In genomic region chr9:44076764-44077120, GRCm38 (mm10) we compare ENCODE assay signal across 8 mouse cellular contexts. TPM values are rescaled to one million over a fixed set of nuclear protein-coding genes. Genes with fewer than 3 reads are reported as not detected.
A peak's percentile ranks its signal among the peaks of the same experiment; 100 is the strongest.
DNase-seq lines count a peak whose midpoint lies in the region; ATAC-seq and TF ChIP-seq lines count a peak whose summit lies in the region.

No protein-coding gene starts in this region.

- TF ChIP-seq EP300 in stomach, postnatal 0 days (optimal IDR thresholded peaks at IDR 0.05) = no peak

- no peaks in the 10 kb centered on the region for H3K9me3 ChIP-seq in stomach, postnatal 0 days (ENCODE audit: control insufficient read depth, low read length)

- H3K4me2 ChIP-seq in stomach, postnatal 0 days (replicated peaks; ENCODE audit: low read depth) = no peak overlapping the region

- no peak for TF ChIP-seq POLR2A in thymus, adult 2 months (IDR thresholded peaks at IDR 0.05; ENCODE audit: control insufficient read depth, extremely low read depth, insufficient read depth, low read length, poor library complexity)
- TF ChIP-seq POLR2A in embryonic fibroblast, embryonic 13.5 days (IDR thresholded peaks at IDR 0.05; ENCODE audit: low read depth, low read length) = no peak
- TF ChIP-seq POLR2A in kidney, adult 2 months (IDR thresholded peaks at IDR 0.05; ENCODE audit: low read depth, low read length) = no peak
- TF ChIP-seq POLR2A in lung, adult 2 months (IDR thresholded peaks at IDR 0.05; ENCODE audit: borderline replicate concordance, extremely low read depth, low read depth, low read length) = no peak

- WGBS in thymus, adult 2 months = 22% methylated on average over 5 of the region's 5 CpGs
- WGBS in kidney, adult 2 months = 6% methylated on average over 5 of the region's 5 CpGs
- WGBS in lung, adult 2 months = 23% methylated on average over 5 of the region's 5 CpGs
- 19% methylated on average over 5 of the region's 5 CpGs for WGBS in stomach, postnatal 0 days

- H3K9ac ChIP-seq in stomach, postnatal 0 days (ENCODE audit: low read length) = peak overlapping the region; percentile 38; the same call in 1 of the 2 replicates

- H3K27ac ChIP-seq in thymus, adult 2 months (ENCODE audit: control insufficient read depth, insufficient read depth, low read length) = no peak overlapping the region
- H3K27ac ChIP-seq in embryonic fibroblast, embryonic 13.5 days (ENCODE audit: insufficient read depth, low read length) = no peak overlapping the region
- no peak overlapping the region; the same call in none of the 2 replicates for H3K27ac ChIP-seq in kidney, adult 2 months (ENCODE audit: insufficient read depth, low read depth, low read length)
- H3K27ac ChIP-seq in stomach, postnatal 0 days (replicated peaks) = no peak overlapping the region

- no peak for TF ChIP-seq CTCF in thymus, adult 2 months (IDR thresholded peaks at IDR 0.05; ENCODE audit: borderline replicate concordance, control insufficient read depth, extremely low read depth, insufficient read depth, low read length, poor library complexity)
- 0 out of 2 replicates have a peak, but pooled peaks have one; percentile 19 for TF ChIP-seq CTCF in embryonic fibroblast, embryonic 13.5 days (IDR thresholded peaks at IDR 0.05; ENCODE audit: borderline replicate concordance, insufficient read depth, low read length)
- peak; percentile 75 for TF ChIP-seq CTCF in kidney, adult 2 months (conservative IDR thresholded peaks at IDR 0.05; ENCODE audit: insufficient read depth, insufficient read length, low read depth, low read length)
- peak; percentile 46 for TF ChIP-seq CTCF in lung, adult 2 months (IDR thresholded peaks at IDR 0.05; ENCODE audit: insufficient read depth, low read length)
- peak; percentile 80 for TF ChIP-seq CTCF in stomach, postnatal 0 days (IDR thresholded peaks at IDR 0.05; ENCODE audit: low read depth)

- H3K4me1 ChIP-seq in thymus, adult 2 months (replicated peaks; ENCODE audit: control insufficient read depth, insufficient read depth, low read length) = no peaks in the 10 kb centered on the region
- peaks cover 5% of the 10 kb centered on the region; the same call in 1 of the 2 replicates for H3K4me1 ChIP-seq in embryonic fibroblast, embryonic 13.5 days (ENCODE audit: control insufficient read depth, insufficient read depth, low read length)
- peaks cover 48% of the 10 kb centered on the region for H3K4me1 ChIP-seq in kidney, adult 2 months (ENCODE audit: control insufficient read depth, insufficient read depth, low read length)
- H3K4me1 ChIP-seq in lung, adult 2 months (ENCODE audit: control insufficient read depth, insufficient read depth, low read length) = peaks cover 4% of the 10 kb centered on the region; the same call in 1 of the 2 replicates
- H3K4me1 ChIP-seq in stomach, postnatal 0 days (replicated peaks; ENCODE audit: control insufficient read depth, insufficient read depth) = peaks cover 18% of the 10 kb centered on the region

- peak; percentile 57 for DNase-seq in adrenal gland, adult 2 months
- DNase-seq in adrenal gland, adult 8-10 months = no peak
- DNase-seq in thymus, adult 2 months = peak; percentile 61
- DNase-seq in thymus, adult 18-20 months = no peak
- DNase-seq in kidney, adult 2 months = peak; percentile 93
- no peak for DNase-seq in lung, adult 2 months
- peak; percentile 67 for DNase-seq in stomach, postnatal 0 days (ENCODE audit: low spot score)

- H3K27me3 ChIP-seq in thymus, adult 2 months (ENCODE audit: control insufficient read depth, insufficient read depth, low read length) = no peaks in the 10 kb centered on the region
- no peaks in the 10 kb centered on the region for H3K27me3 ChIP-seq in kidney, adult 2 months (replicated peaks; ENCODE audit: control insufficient read depth, insufficient read depth, low read length)
- H3K27me3 ChIP-seq in stomach, postnatal 0 days (ENCODE audit: control insufficient read depth, insufficient read depth, low read length) = no peaks in the 10 kb centered on the region

- H3K4me3 ChIP-seq in thymus, adult 2 months (ENCODE audit: control insufficient read depth, insufficient read depth, low read length) = no peak overlapping the region
- H3K4me3 ChIP-seq in embryonic fibroblast, embryonic 13.5 days (ENCODE audit: insufficient read depth, low read length) = no peak overlapping the region
- no peak overlapping the region for H3K4me3 ChIP-seq in kidney, adult 2 months (ENCODE audit: insufficient read depth, low read depth, low read length)
- H3K4me3 ChIP-seq in lung, adult 2 months (replicated peaks; ENCODE audit: extremely low read depth, low read depth, low read length) = no peak overlapping the region
- H3K4me3 ChIP-seq in stomach, postnatal 0 days (ENCODE audit: low read depth, low read length) = no peak overlapping the region

- H3K36me3 ChIP-seq in thymus, adult 2 months (ENCODE audit: control insufficient read depth, insufficient read depth, low read length) = no peaks in the 10 kb centered on the region
- no peaks in the 10 kb centered on the region for H3K36me3 ChIP-seq in kidney, adult 2 months (ENCODE audit: control insufficient read depth, insufficient read depth, low read length)
- no peaks in the 10 kb centered on the region for H3K36me3 ChIP-seq in stomach, postnatal 0 days (ENCODE audit: control insufficient read depth, insufficient read depth, low read length)

- ATAC-seq in stomach, postnatal 0 days (ENCODE audit: low FRiP score, low TSS enrichment) = peak; percentile 50

RNA-seq across cellular contexts. Expression of gene Usp2, which starts 9.9 kb away (rescaled TPM):
- 10 to 100 TPM; 33.7 to 60.9 TPM for total RNA-seq in adrenal gland, adult 2 months (2021)
- 10.9 and 15.2 TPM in 2 replicates for polyA plus RNA-seq in adrenal gland, adult 2 months (2012; rRNA removed)
- total RNA-seq in adrenal gland, adult 8-10 months (2022) = 10 to 100 TPM; 39.1 to 77.6 (median 51.7) TPM
- 4.5 and 6.8 TPM in 2 replicates for polyA plus RNA-seq in thymus, adult 2 months (2012; rRNA removed)
- polyA plus RNA-seq in embryonic fibroblast, embryonic 13.5 days (2011; ENCODE audit: insufficient read length, low read depth, missing spikeins) = 6.5 and 6.6 TPM in 2 replicates
- polyA plus RNA-seq in kidney, adult 2 months (2012; rRNA removed) = 55.5 and 66.8 TPM in 2 replicates
- 5.7 and 9.2 TPM in 2 replicates for polyA plus RNA-seq in lung, adult 2 months (2012; rRNA removed)
- polyA plus RNA-seq in stomach, postnatal 0 days (2015; fragmentation: Nextera tagmentation; extraction: Ambion mirVana) = 11.6 and 20.2 TPM in 2 replicates

RNA-seq across cellular contexts. Expression of gene Mfrp, which starts 24.8 kb away (rescaled TPM):
- total RNA-seq in adrenal gland, adult 2 months (2021) = under 1 TPM in 1 of 2 experiments, not detected in 1; 0.10 TPM
- 0.40 TPM in 1 of 2 replicates, not detected in the other for polyA plus RNA-seq in adrenal gland, adult 2 months (2012; rRNA removed)
- under 1 TPM in 2 of 4 experiments, not detected in 2; 0.10 to 0.31 TPM for total RNA-seq in adrenal gland, adult 8-10 months (2022)
- 0.09 TPM in 1 of 2 replicates, not detected in the other for polyA plus RNA-seq in thymus, adult 2 months (2012; rRNA removed)
- polyA plus RNA-seq in embryonic fibroblast, embryonic 13.5 days (2011; ENCODE audit: insufficient read length, low read depth, missing spikeins) = 0.12 TPM in 1 of 2 replicates, not detected in the other
- polyA plus RNA-seq in kidney, adult 2 months (2012; rRNA removed) = 4.4 and 5.4 TPM in 2 replicates
- 0.25 and 0.34 TPM in 2 replicates for polyA plus RNA-seq in lung, adult 2 months (2012; rRNA removed)
- polyA plus RNA-seq in stomach, postnatal 0 days (2015; fragmentation: Nextera tagmentation; extraction: Ambion mirVana) = not detected in 2 replicates

RNA-seq across cellular contexts. Expression of gene C1qtnf5, which starts 30.3 kb away (rescaled TPM):
- 10 to 100 TPM; 11.2 to 17.6 TPM for total RNA-seq in adrenal gland, adult 2 months (2021)
- 32.4 and 34.3 TPM in 2 replicates for polyA plus RNA-seq in adrenal gland, adult 2 months (2012; rRNA removed)
- 10 to 100 TPM; 13.7 to 22.0 (median 18.7) TPM for total RNA-seq in adrenal gland, adult 8-10 months (2022)
- polyA plus RNA-seq in thymus, adult 2 months (2012; rRNA removed) = 3.4 and 5.0 TPM in 2 replicates
- 25.4 and 36.4 TPM in 2 replicates for polyA plus RNA-seq in embryonic fibroblast, embryonic 13.5 days (2011; ENCODE audit: insufficient read length, low read depth, missing spikeins)
- polyA plus RNA-seq in kidney, adult 2 months (2012; rRNA removed) = 16.8 and 19.6 TPM in 2 replicates
- 29.0 and 31.0 TPM in 2 replicates for polyA plus RNA-seq in lung, adult 2 months (2012; rRNA removed)
- 5.3 and 6.5 TPM in 2 replicates for polyA plus RNA-seq in stomach, postnatal 0 days (2015; fragmentation: Nextera tagmentation; extraction: Ambion mirVana)

RNA-seq across cellular contexts. Expression of gene Thy1, which starts 33.6 kb away (rescaled TPM):
- 10 to 100 TPM; 46.9 to 49.6 TPM for total RNA-seq in adrenal gland, adult 2 months (2021)
- 25.0 and 26.5 TPM in 2 replicates for polyA plus RNA-seq in adrenal gland, adult 2 months (2012; rRNA removed)
- total RNA-seq in adrenal gland, adult 8-10 months (2022) = 10 to 100 TPM; 46.5 to 54.9 (median 48.0) TPM
- polyA plus RNA-seq in thymus, adult 2 months (2012; rRNA removed) = 3,068 and 3,478 TPM in 2 replicates
- 930 and 1,281 TPM in 2 replicates for polyA plus RNA-seq in embryonic fibroblast, embryonic 13.5 days (2011; ENCODE audit: insufficient read length, low read depth, missing spikeins)
- 9.2 and 20.6 TPM in 2 replicates for polyA plus RNA-seq in kidney, adult 2 months (2012; rRNA removed)
- 22.0 and 34.3 TPM in 2 replicates for polyA plus RNA-seq in lung, adult 2 months (2012; rRNA removed)
- 4.2 and 4.5 TPM in 2 replicates for polyA plus RNA-seq in stomach, postnatal 0 days (2015; fragmentation: Nextera tagmentation; extraction: Ambion mirVana)

RNA-seq across cellular contexts. Expression of gene Gm49380, which starts 36.6 kb away (rescaled TPM):
- total RNA-seq in adrenal gland, adult 2 months (2021) = under 1 TPM; 0.12 to 0.76 TPM
- 1.1 TPM in 1 of 2 replicates, not detected in the other for polyA plus RNA-seq in adrenal gland, adult 2 months (2012; rRNA removed)
- 1 to 10 TPM in 1 of 4 experiments, under 1 TPM in 3; 0.20 to 1.1 (median 0.93) TPM for total RNA-seq in adrenal gland, adult 8-10 months (2022)
- polyA plus RNA-seq in thymus, adult 2 months (2012; rRNA removed) = not detected in 2 replicates
- polyA plus RNA-seq in embryonic fibroblast, embryonic 13.5 days (2011; ENCODE audit: insufficient read length, low read depth, missing spikeins) = 0.21 and 0.25 TPM in 2 replicates
- not detected in 2 replicates for polyA plus RNA-seq in kidney, adult 2 months (2012; rRNA removed)
- 0.27 TPM in 1 of 2 replicates, not detected in the other for polyA plus RNA-seq in lung, adult 2 months (2012; rRNA removed)
- polyA plus RNA-seq in stomach, postnatal 0 days (2015; fragmentation: Nextera tagmentation; extraction: Ambion mirVana) = 0.05 TPM in 1 of 2 replicates, not detected in the other

Comparison
In these comparisons a context has a peak if more than half of its experiments do, and no peak if none do; other contexts are left out.
1. DNase-seq: peak in adrenal gland, adult 2 months (single experiment), thymus, adult 2 months (single experiment), kidney, adult 2 months (single experiment) and stomach, postnatal 0 days (single experiment); none in adrenal gland, adult 8-10 months (single experiment), thymus, adult 18-20 months (0 of 2) and lung, adult 2 months (single experiment).